ENCODE assay signal across 8 mouse cellular contexts in the genomic region with DNA sequence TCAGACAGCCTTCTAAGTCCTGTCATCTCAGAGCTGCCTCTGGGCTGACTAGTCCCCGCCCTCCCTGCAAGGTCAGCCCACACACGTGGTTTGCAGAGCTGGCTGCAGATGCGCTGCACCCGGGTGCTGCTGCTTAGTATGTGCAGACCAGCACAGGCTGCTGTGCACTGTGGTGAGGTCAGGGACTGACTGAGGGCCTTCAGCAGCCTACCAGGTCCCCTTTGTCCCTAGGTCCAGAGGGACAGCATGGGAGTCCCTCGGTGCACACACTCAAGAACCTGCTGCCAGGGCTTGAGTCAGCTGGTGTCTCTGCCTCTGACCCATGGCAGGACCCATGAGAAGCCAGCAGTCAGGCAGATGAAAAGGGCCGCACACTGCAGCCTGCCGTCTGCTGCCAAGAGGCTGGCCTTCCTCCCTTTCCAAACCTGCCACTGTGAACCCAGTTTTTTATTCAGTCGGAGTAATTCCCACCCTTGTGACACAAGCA. TPM values are rescaled to one million over a fixed set of nuclear protein-coding genes. Genes with fewer than 3 reads are reported as not detected.
DNase-seq lines count a peak whose midpoint lies in the region; ATAC-seq lines count a peak whose summit lies in the region.

No protein-coding gene starts in this region.

- ATAC-seq in granulocyte monocyte progenitor cell, adult 5-6 weeks (replicated peaks; ENCODE audit: poor library complexity, severe bottlenecking): peak; percentile 61
- peak; percentile 50 for ATAC-seq in intestine, embryonic 15.5 days
- peak; percentile 37 for ATAC-seq in limb, embryonic 13.5 days (ENCODE audit: low FRiP score, low read depth)
- ATAC-seq in midbrain, embryonic 12.5 days (ENCODE audit: low FRiP score, low read depth): peak; percentile 72
- no peak for ATAC-seq in erythroblast, adult 5-6 weeks (replicated peaks; ENCODE audit: low FRiP score, poor library complexity, severe bottlenecking)

- peak overlapping the region; percentile 32 for H3K27ac ChIP-seq in brown adipose tissue, adult 24 weeks (replicated peaks; ENCODE audit: low read depth, low read length)
- peak overlapping the region; percentile 97 for H3K27ac ChIP-seq in intestine, embryonic 15.5 days
- peak overlapping the region; percentile 88 for H3K27ac ChIP-seq in limb, embryonic 13.5 days
- H3K27ac ChIP-seq in midbrain, embryonic 12.5 days (replicated peaks): peak overlapping the region; percentile 70

- H3K4me1 ChIP-seq in brown adipose tissue, adult 24 weeks (ENCODE audit: control insufficient read depth, insufficient read depth, insufficient read length, low read length): peaks cover 16% of the 10 kb centered on the region
- peaks cover 75% of the 10 kb centered on the region for H3K4me1 ChIP-seq in intestine, embryonic 15.5 days (replicated peaks)
- H3K4me1 ChIP-seq in limb, embryonic 13.5 days: peaks cover 52% of the 10 kb centered on the region
- peaks cover 50% of the 10 kb centered on the region for H3K4me1 ChIP-seq in midbrain, embryonic 12.5 days

- no peaks in the 10 kb centered on the region for H3K36me3 ChIP-seq in intestine, embryonic 15.5 days
- peaks cover 8% of the 10 kb centered on the region for H3K36me3 ChIP-seq in limb, embryonic 13.5 days
- H3K36me3 ChIP-seq in midbrain, embryonic 12.5 days: no peaks in the 10 kb centered on the region

- H3K4me2 ChIP-seq in intestine, embryonic 15.5 days (replicated peaks): peak overlapping the region; percentile 40; the same call in 1 of the 2 replicates
- H3K4me2 ChIP-seq in limb, embryonic 13.5 days (replicated peaks): peak overlapping the region; percentile 30; the same call in 1 of the 2 replicates
- peak overlapping the region; percentile 11 for H3K4me2 ChIP-seq in midbrain, embryonic 12.5 days (replicated peaks)

- H3K9me3 ChIP-seq in intestine, embryonic 15.5 days: no peaks in the 10 kb centered on the region
- H3K9me3 ChIP-seq in limb, embryonic 13.5 days: no peaks in the 10 kb centered on the region
- H3K9me3 ChIP-seq in midbrain, embryonic 12.5 days: no peaks in the 10 kb centered on the region

- no peaks in the 10 kb centered on the region for H3K27me3 ChIP-seq in intestine, embryonic 15.5 days (replicated peaks)
- no peaks in the 10 kb centered on the region for H3K27me3 ChIP-seq in limb, embryonic 13.5 days
- H3K27me3 ChIP-seq in midbrain, embryonic 12.5 days: no peaks in the 10 kb centered on the region; the same call in 1 of the 2 replicates

- WGBS in intestine, embryonic 15.5 days: 5% methylated on average over 8 of the region's 8 CpGs
- WGBS in limb, embryonic 13.5 days: 12% methylated on average over 8 of the region's 8 CpGs
- WGBS in midbrain, embryonic 12.5 days: 6% methylated on average over 8 of the region's 8 CpGs

- peak; percentile 80 for DNase-seq in MN1 (ENCODE audit: low spot score)
- peak; percentile 36 to 57 for DNase-seq in spleen, postnatal 14 days (ENCODE audit: low spot score in 2 of 2)

- H3K9ac ChIP-seq in intestine, embryonic 15.5 days: no peak overlapping the region; the same call in 1 of the 2 replicates
- peak overlapping the region; percentile 43 for H3K9ac ChIP-seq in limb, embryonic 13.5 days
- H3K9ac ChIP-seq in midbrain, embryonic 12.5 days (replicated peaks): no peak overlapping the region

- no peak overlapping the region for H3K4me3 ChIP-seq in brown adipose tissue, adult 24 weeks (ENCODE audit: insufficient read depth, low read depth, low read length)
- no peak overlapping the region for H3K4me3 ChIP-seq in intestine, embryonic 15.5 days (replicated peaks)
- H3K4me3 ChIP-seq in limb, embryonic 13.5 days: no peak overlapping the region
- H3K4me3 ChIP-seq in midbrain, embryonic 12.5 days: no peak overlapping the region

RNA-seq across cellular contexts. Expression of a gene that starts 25.4 kb away (rescaled TPM):
- polyA plus RNA-seq in brown adipose tissue, adult 24 weeks (2012; ENCODE audit: insufficient read depth, insufficient read length, missing spikeins): 11.8 and 12.6 TPM in 2 replicates
- 20.2 and 33.6 TPM in 2 replicates for total RNA-seq in granulocyte monocyte progenitor cell, adult 5-6 weeks (2014; fragmentation: Nextera tagmentation)
- 21.7 and 22.9 TPM in 2 replicates for total RNA-seq in granulocyte monocyte progenitor cell, adult 5-6 weeks (2017)
- 114 and 120 TPM in 2 replicates for polyA plus RNA-seq in intestine, embryonic 15.5 days (2015; fragmentation: Nextera tagmentation; extraction: Ambion mirVana)
- polyA plus RNA-seq in limb, embryonic 13.5 days (2015; fragmentation: Nextera tagmentation; extraction: Ambion mirVana): 200 and 203 TPM in 2 replicates
- polyA plus RNA-seq in midbrain, embryonic 12.5 days (2016; fragmentation: Nextera tagmentation; extraction: Ambion mirVana): 137 and 143 TPM in 2 replicates
- 5.4 and 8.6 TPM in 2 replicates for total RNA-seq in erythroblast, adult 5-6 weeks (2015; ENCODE audit: low replicate concordance)
- 2.9 and 5.3 TPM in 2 replicates for total RNA-seq in erythroblast, adult 5-6 weeks (2017; ENCODE audit: low replicate concordance)

Comparison
In these comparisons a context has a peak if more than half of its experiments do, and no peak if none do; other contexts are left out.
1. H3K27ac ChIP-seq: peak in every context shown above with its lines; median percentile 97 in intestine, embryonic 15.5 days; 88 in limb, embryonic 13.5 days; 70 in midbrain, embryonic 12.5 days; 32 in brown adipose tissue, adult 24 weeks.